Mouse (Mus musculus): ENCODE data around the gene Pdzrn3. TPM values are rescaled to one million over a fixed set of nuclear protein-coding genes. Genes with fewer than 3 reads are reported as not detected.
A peak's percentile ranks its signal among the peaks of the same experiment; 100 is the strongest.

Gene Pdzrn3
- polyA plus RNA-seq, 1 experiment from 2014 or later: 16.5 TPM

GRCm38 (mm10) chr6:101340051-101340450 is 37.6 kb downstream of the Pdzrn3 start:
- peaks cover 27 to 50% of the 10 kb centered on the region in 2 experiments for H3K4me1 ChIP-seq (ENCODE audit: control insufficient read depth in 2 of 2, insufficient read depth in 2 of 2, low read length in 2 of 2)
- H3K27ac ChIP-seq (replicated peaks in 1 of 2; ENCODE audit: control insufficient read depth in 1 of 2, insufficient read depth in 1 of 2, low read depth in 2 of 2, low read length in 2 of 2): peak overlapping the region; percentile 12 to 35; a peak in 1 of 4 replicates
- H3K9ac ChIP-seq (ENCODE audit: low read length): no peak overlapping the region
- ATAC-seq (ENCODE audit: insufficient number of reproducible peaks, insufficient read depth, low FRiP score, low read depth): no peak
- no peaks in the 10 kb centered on the region for H3K9me3 ChIP-seq (ENCODE audit: control insufficient read depth, low read length)
- 48% methylated on average over 7 of the region's 7 CpGs for WGBS
- H3K4me3 ChIP-seq (ENCODE audit: control insufficient read depth in 1 of 2, insufficient read depth in 1 of 2, low read depth in 1 of 2, low read length in 2 of 2): no peak overlapping the region
- H3K4me2 ChIP-seq (ENCODE audit: low read length): no peak overlapping the region
- no peaks in the 10 kb centered on the region for H3K36me3 ChIP-seq (ENCODE audit: control insufficient read depth, insufficient read depth, low read length)
- H3K27me3 ChIP-seq (ENCODE audit: control insufficient read depth, insufficient read depth, low read length): no peaks in the 10 kb centered on the region

GRCm38 (mm10) chr6:101337842-101338528 is 39.7 kb downstream of the Pdzrn3 start:
- peaks cover 29 to 51% of the 10 kb centered on the region in 2 experiments for H3K4me1 ChIP-seq (ENCODE audit: control insufficient read depth in 2 of 2, insufficient read depth in 2 of 2, low read length in 2 of 2)
- H3K27me3 ChIP-seq (ENCODE audit: control insufficient read depth, insufficient read depth, low read length): no peaks in the 10 kb centered on the region
- no peak overlapping the region for H3K4me3 ChIP-seq (ENCODE audit: control insufficient read depth in 1 of 2, insufficient read depth in 1 of 2, low read depth in 1 of 2, low read length in 2 of 2)
- no peaks in the 10 kb centered on the region for H3K36me3 ChIP-seq (ENCODE audit: control insufficient read depth, insufficient read depth, low read length)
- no peak for ATAC-seq (ENCODE audit: insufficient number of reproducible peaks, insufficient read depth, low FRiP score, low read depth)
- H3K27ac ChIP-seq (replicated peaks in 1 of 2; ENCODE audit: control insufficient read depth in 1 of 2, insufficient read depth in 1 of 2, low read depth in 2 of 2, low read length in 2 of 2): no peak overlapping the region
- H3K9me3 ChIP-seq (ENCODE audit: control insufficient read depth, low read length): no peaks in the 10 kb centered on the region
- no peak overlapping the region for H3K4me2 ChIP-seq (ENCODE audit: low read length)
- WGBS: 78% methylated on average over 10 of the region's 10 CpGs
- H3K9ac ChIP-seq (ENCODE audit: low read length): no peak overlapping the region

GRCm38 (mm10) chr6:101336660-101337059 is 41.0 kb downstream of the Pdzrn3 start:
- Histone ChIP-seq H3K9ac (ENCODE audit: low read length) (no peak overlapping the region), H3K9me3 (ENCODE audit: control insufficient read depth, low read length) (no peaks in the 10 kb centered on the region)

GRCm38 (mm10) chr6:101335744-101336143 is 42.0 kb downstream of the Pdzrn3 start:
- Histone ChIP-seq H3K9ac (ENCODE audit: low read length) (no peak overlapping the region), H3K36me3 (ENCODE audit: control insufficient read depth, insufficient read depth, low read length) (no peaks in the 10 kb centered on the region), H3K4me1 (ENCODE audit: control insufficient read depth in 2 of 2, insufficient read depth in 2 of 2, low read length in 2 of 2) (peaks cover 38 to 66% of the 10 kb centered on the region in 2 experiments), H3K27ac (replicated peaks in 1 of 2; ENCODE audit: control insufficient read depth in 1 of 2, insufficient read depth in 1 of 2, low read depth in 2 of 2, low read length in 2 of 2) (no peak overlapping the region), H3K27me3 (ENCODE audit: control insufficient read depth, insufficient read depth, low read length) (no peaks in the 10 kb centered on the region), H3K4me3 (ENCODE audit: control insufficient read depth in 1 of 2, insufficient read depth in 1 of 2, low read depth in 1 of 2, low read length in 2 of 2) (no peak overlapping the region), H3K4me2 (ENCODE audit: low read length) (no peak overlapping the region), H3K9me3 (ENCODE audit: control insufficient read depth, low read length) (no peaks in the 10 kb centered on the region)
- ATAC-seq (ENCODE audit: insufficient number of reproducible peaks, insufficient read depth, low FRiP score, low read depth): no peak
- WGBS: 93% methylated on average over 1 of the region's 1 CpGs

More at GRCm38 (mm10) chr6:101336660-101337059, 41.0 kb downstream of the Pdzrn3 start:
- no peak for ATAC-seq (ENCODE audit: insufficient number of reproducible peaks, insufficient read depth, low FRiP score, low read depth)
- no peaks in the 10 kb centered on the region for H3K27me3 ChIP-seq (ENCODE audit: control insufficient read depth, insufficient read depth, low read length)
- H3K4me1 ChIP-seq (ENCODE audit: control insufficient read depth in 2 of 2, insufficient read depth in 2 of 2, low read length in 2 of 2): peaks cover 31 to 58% of the 10 kb centered on the region in 2 experiments
- H3K4me3 ChIP-seq (ENCODE audit: control insufficient read depth in 1 of 2, insufficient read depth in 1 of 2, low read depth in 1 of 2, low read length in 2 of 2): no peak overlapping the region
- no peak overlapping the region for H3K4me2 ChIP-seq (ENCODE audit: low read length)
- WGBS: 70% methylated on average over 10 of the region's 10 CpGs
- no peak overlapping the region for H3K27ac ChIP-seq (replicated peaks in 1 of 2; ENCODE audit: control insufficient read depth in 1 of 2, insufficient read depth in 1 of 2, low read depth in 2 of 2, low read length in 2 of 2)
- no peaks in the 10 kb centered on the region for H3K36me3 ChIP-seq (ENCODE audit: control insufficient read depth, insufficient read depth, low read length)

GRCm38 (mm10) chr6:101334495-101334894 is 43.2 kb downstream of the Pdzrn3 start:
- Histone ChIP-seq H3K4me3 (ENCODE audit: control insufficient read depth in 1 of 2, insufficient read depth in 1 of 2, low read depth in 1 of 2, low read length in 2 of 2) (no peak overlapping the region), H3K9me3 (ENCODE audit: control insufficient read depth, low read length) (no peaks in the 10 kb centered on the region), H3K36me3 (ENCODE audit: control insufficient read depth, insufficient read depth, low read length) (no peaks in the 10 kb centered on the region), H3K27ac (replicated peaks in 1 of 2; ENCODE audit: control insufficient read depth in 1 of 2, insufficient read depth in 1 of 2, low read depth in 2 of 2, low read length in 2 of 2) (peak overlapping the region in 1 of 2 experiments; percentile 16; a peak in 1 of 4 replicates), H3K4me2 (ENCODE audit: low read length) (no peak overlapping the region), H3K27me3 (ENCODE audit: control insufficient read depth, insufficient read depth, low read length) (no peaks in the 10 kb centered on the region), H3K9ac (ENCODE audit: low read length) (no peak overlapping the region), H3K4me1 (ENCODE audit: control insufficient read depth in 2 of 2, insufficient read depth in 2 of 2, low read length in 2 of 2) (peaks cover 38 to 67% of the 10 kb centered on the region in 2 experiments)
- ATAC-seq (ENCODE audit: insufficient number of reproducible peaks, insufficient read depth, low FRiP score, low read depth): no peak
- 72% methylated on average over 3 of the region's 3 CpGs for WGBS

GRCm38 (mm10) chr6:101330392-101330791 is 47.3 kb downstream of the Pdzrn3 start:
- Histone ChIP-seq H3K4me3 (ENCODE audit: control insufficient read depth in 1 of 2, insufficient read depth in 1 of 2, low read depth in 1 of 2, low read length in 2 of 2) (no peak overlapping the region), H3K4me1 (ENCODE audit: control insufficient read depth in 2 of 2, insufficient read depth in 2 of 2, low read length in 2 of 2) (peaks cover 48 to 90% of the 10 kb centered on the region in 2 experiments), H3K9ac (ENCODE audit: low read length) (no peak overlapping the region), H3K4me2 (ENCODE audit: low read length) (no peak overlapping the region), H3K27me3 (ENCODE audit: control insufficient read depth, insufficient read depth, low read length) (no peaks in the 10 kb centered on the region), H3K9me3 (ENCODE audit: control insufficient read depth, low read length) (no peaks in the 10 kb centered on the region), H3K27ac (replicated peaks in 1 of 2; ENCODE audit: control insufficient read depth in 1 of 2, insufficient read depth in 1 of 2, low read depth in 2 of 2, low read length in 2 of 2) (peak overlapping the region; percentile 77 to 86), H3K36me3 (ENCODE audit: control insufficient read depth, insufficient read depth, low read length) (no peaks in the 10 kb centered on the region)
- no peak; the same call in 1 of the 2 replicates for ATAC-seq (ENCODE audit: insufficient number of reproducible peaks, insufficient read depth, low FRiP score, low read depth)
- 14% methylated on average over 5 of the region's 5 CpGs for WGBS

- ATAC-seq (ENCODE audit: insufficient number of reproducible peaks, insufficient read depth, low FRiP score, low read depth): no peak
- H3K27me3 ChIP-seq (ENCODE audit: control insufficient read depth, insufficient read depth, low read length): no peaks in the 10 kb centered on the region
- no peak overlapping the region for H3K4me3 ChIP-seq (ENCODE audit: control insufficient read depth in 1 of 2, insufficient read depth in 1 of 2, low read depth in 1 of 2, low read length in 2 of 2)
- WGBS: 21% methylated on average over 6 of the region's 6 CpGs
- peak overlapping the region; percentile 77 to 86 for H3K27ac ChIP-seq (replicated peaks in 1 of 2; ENCODE audit: control insufficient read depth in 1 of 2, insufficient read depth in 1 of 2, low read depth in 2 of 2, low read length in 2 of 2)
- H3K36me3 ChIP-seq (ENCODE audit: control insufficient read depth, insufficient read depth, low read length): no peaks in the 10 kb centered on the region
- H3K9me3 ChIP-seq (ENCODE audit: control insufficient read depth, low read length): no peaks in the 10 kb centered on the region
- peaks cover 47 to 83% of the 10 kb centered on the region in 2 experiments for H3K4me1 ChIP-seq (ENCODE audit: control insufficient read depth in 2 of 2, insufficient read depth in 2 of 2, low read length in 2 of 2)
- 0 out of 2 replicates have a peak overlapping the region, but pooled peaks have one; percentile 5 for H3K4me2 ChIP-seq (ENCODE audit: low read length)
- H3K9ac ChIP-seq (ENCODE audit: low read length): peak overlapping the region; percentile 28; the same call in 1 of the 2 replicates
Measured at GRCm38 (mm10) chr6:101329499-101329898, 48.2 kb downstream of the Pdzrn3 start.
